Mouse (Mus musculus) MEL (cell line): ENCODE results near the gene Ppp2r1b. TPM values are rescaled to one million over a fixed set of nuclear protein-coding genes. Genes with fewer than 3 reads are reported as not detected.
"Not testable (repeated sequence)": the region's sequence is repeated elsewhere in the genome, so short reads cannot be mapped to it uniquely, and the experiment has no call there.

Experiments
- DNase-seq: peaks from one replicate; pipeline ENCODE4 v3.0.0; 2011; ENCODE audit warnings: low read depth, low spot score
- H3K27ac ChIP-seq: 2 replicates; pipeline ENCODE4 v1.5.1; 2012; ENCODE audit warnings: low read depth, mild to moderate bottlenecking, control low read depth, low read length, moderate library complexity; ENCODE audit not compliant: control insufficient read depth
- H3K27me3 ChIP-seq, 2 experiments: fragments of 150-350 bp in 1 of 2; sonication (generic) in 1 of 2; 2 replicates each; pipeline ENCODE4 v1.6.1; 2012; ENCODE audit warnings: low read length in 2 of 2, mild to moderate bottlenecking in 2 of 2, improper control_type of control experiment in 1 of 2, moderate library complexity in 1 of 2; ENCODE audit not compliant: insufficient read depth in 2 of 2, control insufficient read depth in 1 of 2
- H3K36me3 ChIP-seq, 2 experiments: 2 replicates each; pipeline ENCODE4 v1.6.1; 2012 to 2014; ENCODE audit warnings: low read length in 2 of 2, improper control_type of control experiment in 1 of 2, inconsistent platforms in 1 of 2, mild to moderate bottlenecking in 1 of 2; ENCODE audit not compliant: insufficient read depth in 2 of 2, control insufficient read depth in 1 of 2
- H3K4me1 ChIP-seq, 2 experiments: fragments of 150-350 bp in 1 of 2; sonication (generic) in 1 of 2; 2 replicates each; pipeline ENCODE4 v1.6.1; 2012; ENCODE audit warnings: low read length in 2 of 2, improper control_type of control experiment in 1 of 2, mild to moderate bottlenecking in 1 of 2; ENCODE audit not compliant: insufficient read depth in 2 of 2, control insufficient read depth in 1 of 2
- H3K4me3 ChIP-seq, 2 experiments: fragments of 150-350 bp in 1 of 2; sonication (generic) in 1 of 2; 2 replicates each; pipeline ENCODE4 v1.5.1; 2012; ENCODE audit warnings: low read depth in 2 of 2, low read length in 2 of 2, mild to moderate bottlenecking in 2 of 2, moderate library complexity in 2 of 2, control low read depth in 1 of 2, improper control_type of control experiment in 1 of 2; ENCODE audit not compliant: control insufficient read depth in 1 of 2, insufficient read depth in 1 of 2
- H3K79me2 ChIP-seq: 2 replicates; pipeline ENCODE4 v1.6.1; 2012; ENCODE audit warnings: mild to moderate bottlenecking, low read length, moderate library complexity; ENCODE audit not compliant: control insufficient read depth, poor library complexity, insufficient read depth
- H3K9ac ChIP-seq: 2 replicates; pipeline ENCODE4 v1.6.1; 2012; ENCODE audit warnings: low read depth, mild to moderate bottlenecking, control low read depth, low read length, moderate library complexity; ENCODE audit not compliant: control insufficient read depth, poor library complexity, severe bottlenecking
- H3K9me3 ChIP-seq: fragments of 150-350 bp; sonication (generic); replicated peaks from 2 replicates; pipeline ENCODE4 v1.6.1; 2012; ENCODE audit warnings: mild to moderate bottlenecking, low read length, improper control_type of control experiment, moderate library complexity; ENCODE audit not compliant: insufficient read depth
- BHLHE40 ChIP-seq: IDR thresholded peaks from 2 replicates; pipeline ENCODE4 v1.6.1; 2012; ENCODE audit warnings: low read depth, mild to moderate bottlenecking, inconsistent platforms, low read length, improper control_type of control experiment, borderline replicate concordance
- CHD2 ChIP-seq: IDR thresholded peaks from 2 replicates; pipeline ENCODE4 v1.6.1; 2011; ENCODE audit warnings: low read length, improper control_type of control experiment
- ELF1 ChIP-seq: IDR thresholded peaks from 2 replicates; pipeline ENCODE4 v1.6.1; 2014; ENCODE audit warnings: low read depth, mild to moderate bottlenecking, inconsistent platforms, low read length, improper control_type of control experiment, moderate library complexity
- EP300 ChIP-seq, 2 experiments: IDR thresholded peaks; 2 replicates each; pipeline ENCODE4 v1.6.1; 2011; ENCODE audit warnings: improper control_type of control experiment in 2 of 2, low read length in 2 of 2, low read depth in 1 of 2, mild to moderate bottlenecking in 1 of 2
- ETS1 ChIP-seq: IDR thresholded peaks from 2 replicates; pipeline ENCODE4 v1.6.1; 2012; ENCODE audit warnings: low read depth, mild to moderate bottlenecking, inconsistent platforms, low read length, improper control_type of control experiment, moderate library complexity
- GABPA ChIP-seq: IDR thresholded peaks from 2 replicates; pipeline ENCODE4 v1.6.1; 2012; ENCODE audit warnings: low read depth, mild to moderate bottlenecking, inconsistent platforms, low read length, improper control_type of control experiment, moderate library complexity
- GATA1 ChIP-seq: IDR thresholded peaks from 2 replicates; pipeline ENCODE4 v1.6.1; 2011; ENCODE audit warnings: low read depth, low read length, improper control_type of control experiment
- JUND ChIP-seq: IDR thresholded peaks from 2 replicates; pipeline ENCODE4 v1.6.1; 2011; ENCODE audit warnings: low read depth, mild to moderate bottlenecking, improper control_type of control experiment, low read length
- KAT2A ChIP-seq: conservative IDR thresholded peaks from 2 replicates; pipeline ENCODE4 v1.6.1; 2012; ENCODE audit warnings: low read depth, low read length, improper control_type of control experiment, inconsistent platforms
- MAFK ChIP-seq: IDR thresholded peaks from 2 replicates; pipeline ENCODE4 v1.6.1; 2011; ENCODE audit warnings: low read depth, mild to moderate bottlenecking, low read length, improper control_type of control experiment, borderline replicate concordance
- MAX ChIP-seq: IDR thresholded peaks from 2 replicates; pipeline ENCODE4 v1.6.1; 2011; ENCODE audit warnings: low read length, improper control_type of control experiment
- MXI1 ChIP-seq: IDR thresholded peaks from 2 replicates; pipeline ENCODE4 v1.6.1; 2011; ENCODE audit warnings: mild to moderate bottlenecking, low read depth, low read length, improper control_type of control experiment
- MYC ChIP-seq: IDR thresholded peaks from 2 replicates; pipeline ENCODE4 v1.6.1; 2011; ENCODE audit warnings: low read depth, mild to moderate bottlenecking, low read length, improper control_type of control experiment, moderate library complexity
- NELFE ChIP-seq: IDR thresholded peaks from 2 replicates; pipeline ENCODE4 v1.6.1; 2011; ENCODE audit warnings: low read depth, low read length, improper control_type of control experiment
- POLR2A ChIP-seq, 2 experiments: IDR thresholded peaks; 2 replicates each; pipeline ENCODE4 v1.6.1; 2011 to 2012; ENCODE audit warnings: low read length in 2 of 2, mild to moderate bottlenecking in 2 of 2, control low read depth in 1 of 2, improper control_type of control experiment in 1 of 2, low read depth in 1 of 2, moderate library complexity in 1 of 2; ENCODE audit not compliant: control insufficient read depth in 1 of 2, insufficient read depth in 1 of 2, poor library complexity in 1 of 2
- RCOR1 ChIP-seq: IDR thresholded peaks from 2 replicates; pipeline ENCODE4 v1.6.1; 2012; ENCODE audit warnings: low read depth, mild to moderate bottlenecking, inconsistent platforms, low read length, improper control_type of control experiment
- SIN3A ChIP-seq: IDR thresholded peaks from 2 replicates; pipeline ENCODE4 v1.6.1; 2012; ENCODE audit warnings: low read length, improper control_type of control experiment, inconsistent platforms
- TBP ChIP-seq: IDR thresholded peaks from 2 replicates; pipeline ENCODE4 v1.8.0; 2011; ENCODE audit warnings: low read depth, low read length, improper control_type of control experiment
- TCF12 ChIP-seq: IDR thresholded peaks from 2 replicates; pipeline ENCODE4 v1.6.1; 2014; ENCODE audit warnings: low read depth, mild to moderate bottlenecking, inconsistent platforms, low read length, improper control_type of control experiment, moderate library complexity
- UBTF ChIP-seq: IDR thresholded peaks from 2 replicates; pipeline ENCODE4 v1.6.1; 2012; ENCODE audit warnings: low read depth, mild to moderate bottlenecking, inconsistent platforms, low read length, improper control_type of control experiment, moderate library complexity, borderline replicate concordance; ENCODE audit not compliant: insufficient read depth
- USF1 ChIP-seq: IDR thresholded peaks from 2 replicates; pipeline ENCODE4 v1.6.1; 2014; ENCODE audit warnings: low read depth, mild to moderate bottlenecking, inconsistent platforms, low read length, improper control_type of control experiment, moderate library complexity
- ZKSCAN1 ChIP-seq: IDR thresholded peaks from 2 replicates; pipeline ENCODE4 v1.6.1; 2012; ENCODE audit warnings: low read depth, mild to moderate bottlenecking, inconsistent platforms, low read length, improper control_type of control experiment, moderate library complexity
- ZMIZ1 ChIP-seq: IDR thresholded peaks from 2 replicates; pipeline ENCODE4 v1.6.1; 2012; ENCODE audit warnings: low read depth, mild to moderate bottlenecking, inconsistent platforms, low read length, improper control_type of control experiment, moderate library complexity
- ZNF384 ChIP-seq: IDR thresholded peaks from 2 replicates; pipeline ENCODE4 v1.6.1; 2012; ENCODE audit warnings: low read depth, mild to moderate bottlenecking, inconsistent platforms, low read length, improper control_type of control experiment
- polyA plus RNA-seq, 2 experiments: library from polyadenylated mRNA; stranded (reverse) in 1 of 2; unstranded in 1 of 2; fragments of >175 nt in 1 of 2; fragments of >200 nt in 1 of 2; gene quantifications; 2 replicates each; pipeline versions ENCODE4 v1.2.1 to v1.2.4; 2012; ENCODE audit warnings: low replicate concordance in 2 of 2, low read depth in 1 of 2; ENCODE audit not compliant: insufficient read length in 2 of 2, insufficient read depth in 1 of 2, missing spikeins in 1 of 2
- total RNA-seq: library from RNA; depleted of rRNA; stranded (reverse); fragments of 300-350 nt; gene quantifications from 2 replicates; pipeline ENCODE4 v1.2.3, GENCODE M21; 2012

Ppp2r1b gene
- total and polyA plus RNA-seq, 3 experiments: 67.6 to 101 TPM; not detected in 1

DNA sequence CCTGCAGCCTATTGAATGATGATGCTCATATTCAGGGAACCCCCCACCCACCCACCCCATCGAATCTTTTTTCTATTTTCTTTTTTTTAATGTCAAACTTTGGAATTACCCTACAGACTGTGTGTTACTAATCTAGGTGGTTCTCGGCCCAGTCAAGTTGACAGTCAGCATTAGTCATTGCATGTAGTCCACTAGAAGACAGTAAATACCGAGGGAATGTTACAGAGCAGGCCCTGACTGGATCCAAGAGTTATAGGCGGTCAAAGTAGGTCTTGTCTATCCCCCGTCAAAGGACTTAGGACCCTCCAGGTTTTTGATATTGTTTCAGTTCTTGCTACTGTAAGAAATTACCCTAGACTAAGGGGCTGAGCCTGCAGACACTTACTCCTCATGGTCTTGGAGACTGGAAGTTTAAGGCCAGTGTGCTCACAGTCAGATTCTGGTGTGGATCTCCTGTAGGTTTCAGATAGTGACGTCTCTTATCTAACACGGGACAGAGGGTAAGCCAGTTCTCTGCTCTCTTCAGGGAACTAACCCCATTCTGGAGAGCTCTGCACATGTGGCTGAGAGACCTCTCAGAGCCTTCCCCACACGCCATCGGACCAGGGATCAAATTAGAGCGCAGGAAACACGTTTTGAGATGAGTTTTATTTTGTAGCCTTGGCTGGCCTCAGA lies 21.2 kb upstream of the Ppp2r1b start (continued):
- TF ChIP-seq EP300 (IDR thresholded peaks at IDR 0.05; ENCODE audit: low read depth in 1 of 2, low read length in 2 of 2) (peak in 1 of 2 experiments; percentile 56; a peak in 2 of 4 replicates), BHLHE40 (peak; percentile 15; the same call in 1 of the 2 replicates), ETS1 (no peak)
- TF ChIP-seq, all 39 proteins: peak for 7

DNA sequence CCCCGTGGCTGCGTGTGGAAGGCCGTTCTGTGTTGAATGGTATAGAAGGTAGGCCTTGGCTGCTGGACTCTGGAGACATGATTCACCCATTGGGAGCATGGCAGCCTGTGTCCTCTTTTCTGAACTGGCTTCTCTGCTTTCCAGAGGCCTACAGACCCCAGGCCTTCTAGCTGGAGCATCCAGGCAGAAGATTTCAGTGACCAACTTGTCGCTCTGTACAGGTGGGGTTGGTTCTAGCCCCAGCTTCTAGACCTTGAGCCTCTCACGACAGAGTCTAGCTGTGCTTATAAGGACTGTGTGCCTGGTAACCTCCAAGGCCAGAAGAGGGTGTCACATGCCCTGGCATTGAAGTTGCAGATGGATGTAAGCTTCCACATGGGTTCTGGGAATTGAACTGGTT lies 13.6 kb upstream of the Ppp2r1b start:
- no peaks in the 10 kb centered on the region; a peak in 1 of 4 replicates for H3K36me3 ChIP-seq
- no peak for TF ChIP-seq ZMIZ1
- no peak for TF ChIP-seq JUND
- no peak for TF ChIP-seq MYC
- TF ChIP-seq MXI1: no peak
- TF ChIP-seq RCOR1: no peak
- TF ChIP-seq SIN3A: no peak
- no peak for TF ChIP-seq MAFK
- no peak for TF ChIP-seq CHD2
- no peak for TF ChIP-seq MAX
- TF ChIP-seq ZNF384: no peak
- no peak for TF ChIP-seq ZKSCAN1
- TF ChIP-seq GATA1: no peak
- TF ChIP-seq UBTF: no peak
- TF ChIP-seq KAT2A: no peak
- TF ChIP-seq GABPA: no peak
- TF ChIP-seq POLR2A (IDR thresholded peaks at IDR 0.05; ENCODE audit: control insufficient read depth in 1 of 2, insufficient read depth in 1 of 2, low read depth in 1 of 2, low read length in 2 of 2, poor library complexity in 1 of 2): no peak
- H3K27ac ChIP-seq: no peak overlapping the region
- no peaks in the 10 kb centered on the region for H3K27me3 ChIP-seq
- H3K4me1 ChIP-seq: no peaks in the 10 kb centered on the region
- H3K9ac ChIP-seq: no peak overlapping the region
- no peaks in the 10 kb centered on the region for H3K79me2 ChIP-seq
- no peak for DNase-seq
- H3K9me3 ChIP-seq: no peaks in the 10 kb centered on the region
- no peak overlapping the region for H3K4me3 ChIP-seq

DNA sequence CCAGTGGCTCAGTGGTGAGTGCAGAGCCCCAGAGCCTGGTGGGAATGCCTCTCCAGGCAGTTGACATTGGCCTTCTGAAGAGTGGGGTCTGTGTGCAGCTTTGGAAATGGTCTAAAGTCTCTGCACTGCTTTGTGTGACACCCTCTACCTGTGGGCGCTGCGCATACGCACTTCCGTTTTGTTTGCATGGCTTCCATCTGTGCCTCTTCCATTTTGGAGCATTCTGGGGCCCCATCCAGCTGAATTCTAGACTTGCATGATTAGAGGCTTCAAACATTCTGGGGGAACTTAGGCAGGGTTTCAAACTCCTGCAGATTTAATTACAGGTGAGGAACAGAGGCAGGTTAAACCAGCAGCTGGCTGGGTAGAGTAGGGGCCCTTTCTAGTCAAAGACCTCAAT lies 12.9 kb upstream of the Ppp2r1b start:
- no peak overlapping the region for H3K27ac ChIP-seq
- no peaks in the 10 kb centered on the region for H3K27me3 ChIP-seq
- TF ChIP-seq ELF1 (no peak), TBP (no peak), TCF12 (no peak), USF1 (no peak), NELFE (no peak), MAX (no peak), POLR2A (IDR thresholded peaks at IDR 0.05; ENCODE audit: control insufficient read depth in 1 of 2, insufficient read depth in 1 of 2, low read depth in 1 of 2, low read length in 2 of 2, poor library complexity in 1 of 2) (no peak), BHLHE40 (no peak), ZKSCAN1 (no peak)
- TF ChIP-seq, all 39 proteins: peak for 0
- H3K4me3 ChIP-seq: no peak overlapping the region
- no peak for DNase-seq
- no peak overlapping the region for H3K9ac ChIP-seq
- no peaks in the 10 kb centered on the region for H3K9me3 ChIP-seq
- H3K36me3 ChIP-seq: no peaks in the 10 kb centered on the region; a peak in 1 of 4 replicates
- H3K79me2 ChIP-seq: no peaks in the 10 kb centered on the region
- H3K4me1 ChIP-seq: no peaks in the 10 kb centered on the region

- H3K9ac ChIP-seq, H3K79me2 ChIP-seq, H3K36me3 ChIP-seq, DNase-seq, H3K9me3 ChIP-seq, H3K4me3 ChIP-seq, H3K27me3 ChIP-seq, H3K27ac ChIP-seq, H3K4me1 ChIP-seq: not testable (repeated sequence)
Measured at GRCm38 (mm10) chr9:50832582-50832981, 12.5 kb upstream of the Ppp2r1b start.
